Mouse (Mus musculus): Measurements from ENCODE around the gene Zfp39. TPM values are rescaled to one million over a fixed set of nuclear protein-coding genes. Genes with fewer than 3 reads are reported as not detected.

Gene Zfp39
- total RNA-seq (2021): 10 to 100 TPM in 1 of 2 experiments, 1 to 10 TPM in 1; 8.2 to 10.4 TPM

- intact Hi-C loops (cut with DNase I): no loop called here
- peak; percentile 94 to 95 for DNase-seq (ENCODE audit: low spot score in 2 of 2)
Measured at GRCm38 (mm10) chr11:58903511-58904409, at the start of gene Zfp39. Gene Zfp39 (minus strand): TSS chr11:58904225.

- intact Hi-C loops (cut with DNase I): no loop called here
- DNase-seq (ENCODE audit: low spot score in 2 of 2): no peak
Measured at GRCm38 (mm10) chr11:58953351-58954169, 49.5 kb upstream of the Zfp39 start.

GRCm38 (mm10) chr11:58951210-58951609 is 47.2 kb upstream of the Zfp39 start:
- intact Hi-C loops (cut with DNase I): no loop called here
- no peak for DNase-seq (ENCODE audit: low spot score in 2 of 2)

GRCm38 (mm10) chr11:58949480-58950431 is 45.7 kb upstream of the Zfp39 start:
- intact Hi-C loops (cut with DNase I): no loop called here
- peak; percentile 52 to 67 for DNase-seq (ENCODE audit: low spot score in 2 of 2)

GRCm38 (mm10) chr11:58948542-58949479 is 44.8 kb upstream of the Zfp39 start, which contains the start of gene Hist3h2ba:
Gene Hist3h2ba (plus strand): TSS chr11:58948920.
- peak; percentile 81 for DNase-seq (ENCODE audit: low spot score in 2 of 2)
- intact Hi-C loops (cut with DNase I): no loop called here

GRCm38 (mm10) chr11:58947798-58948528 is 43.9 kb upstream of the Zfp39 start:
- intact Hi-C loops (cut with DNase I): no loop called here
- DNase-seq (ENCODE audit: low spot score in 2 of 2): peak; percentile 64 to 65

- intact Hi-C loops (cut with DNase I): no loop called here
- no peak for DNase-seq (ENCODE audit: low spot score in 2 of 2)
Measured at GRCm38 (mm10) chr11:58947306-58947705, 43.3 kb upstream of the Zfp39 start.

- DNase-seq (ENCODE audit: low spot score in 2 of 2): no peak
- intact Hi-C loops (cut with DNase I): no loop called here
Measured at GRCm38 (mm10) chr11:58944136-58944535, 40.1 kb upstream of the Zfp39 start.

- no peak for DNase-seq (ENCODE audit: low spot score in 2 of 2)
- intact Hi-C loops (cut with DNase I): no loop called here
Measured at GRCm38 (mm10) chr11:58939088-58939439, 35.0 kb upstream of the Zfp39 start.

- peak; percentile 91 to 93 for DNase-seq (ENCODE audit: low spot score in 2 of 2)
- intact Hi-C loops (cut with DNase I): no loop called here
Measured at GRCm38 (mm10) chr11:58938322-58939087, 34.5 kb upstream of the Zfp39 start, which contains the start of gene Rnf187. Gene Rnf187 (minus strand): TSS chr11:58938916.

GRCm38 (mm10) chr11:58937909-58938308 is 33.9 kb upstream of the Zfp39 start:
- intact Hi-C loops (cut with DNase I): no loop called here
- no peak for DNase-seq (ENCODE audit: low spot score in 2 of 2)

- intact Hi-C loops (cut with DNase I): no loop called here
- DNase-seq (ENCODE audit: low spot score in 2 of 2): no peak
Measured at GRCm38 (mm10) chr11:58931576-58931975, 27.6 kb upstream of the Zfp39 start.

- intact Hi-C loops (cut with DNase I): no loop called here
- DNase-seq (ENCODE audit: low spot score in 2 of 2): no peak
Measured at GRCm38 (mm10) chr11:58930254-58930653, 26.2 kb upstream of the Zfp39 start.

GRCm38 (mm10) chr11:58929641-58930040 is 25.6 kb upstream of the Zfp39 start:
- intact Hi-C loops (cut with DNase I): no loop called here
- DNase-seq (ENCODE audit: low spot score in 2 of 2): no peak

GRCm38 (mm10) chr11:58929055-58929454 is 25.0 kb upstream of the Zfp39 start:
- intact Hi-C loops (cut with DNase I): no loop called here
- no peak for DNase-seq (ENCODE audit: low spot score in 2 of 2)

- intact Hi-C loops (cut with DNase I): no loop called here
- DNase-seq (ENCODE audit: low spot score in 2 of 2): no peak
Measured at GRCm38 (mm10) chr11:58927790-58928651, 24.0 kb upstream of the Zfp39 start.
